Mouse (Mus musculus): ENCODE results near the gene Gm5788.
"Not testable (repeated sequence)": the region's sequence is repeated elsewhere in the genome, so short reads cannot be mapped to it uniquely, and the experiment has no call there.

The Gm5788 gene

DNA sequence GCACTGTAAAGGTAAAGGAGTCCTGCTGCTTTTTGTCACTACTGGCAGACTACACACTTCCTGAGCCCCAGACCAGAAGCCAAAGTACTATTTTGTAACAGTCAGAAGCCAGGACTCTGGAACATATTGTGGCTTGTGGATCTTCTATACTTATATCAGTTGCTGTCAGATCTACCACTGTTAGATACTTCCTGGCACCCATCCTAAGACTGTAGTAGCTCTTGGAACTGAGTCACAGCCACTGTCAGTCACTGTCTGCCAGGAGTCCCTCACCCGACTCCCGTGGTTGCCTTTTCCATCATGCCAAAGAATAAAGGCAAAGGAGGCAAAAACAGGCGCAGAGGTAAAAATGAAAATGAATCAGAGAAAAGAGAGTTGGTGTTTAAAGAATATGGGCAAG is at the start of gene Gm5788:
Gm5788 (plus strand) TSS at position 301 of the 400 bp plus-strand sequence.
- DNase-seq, result not testable (repeated sequence)

DNA sequence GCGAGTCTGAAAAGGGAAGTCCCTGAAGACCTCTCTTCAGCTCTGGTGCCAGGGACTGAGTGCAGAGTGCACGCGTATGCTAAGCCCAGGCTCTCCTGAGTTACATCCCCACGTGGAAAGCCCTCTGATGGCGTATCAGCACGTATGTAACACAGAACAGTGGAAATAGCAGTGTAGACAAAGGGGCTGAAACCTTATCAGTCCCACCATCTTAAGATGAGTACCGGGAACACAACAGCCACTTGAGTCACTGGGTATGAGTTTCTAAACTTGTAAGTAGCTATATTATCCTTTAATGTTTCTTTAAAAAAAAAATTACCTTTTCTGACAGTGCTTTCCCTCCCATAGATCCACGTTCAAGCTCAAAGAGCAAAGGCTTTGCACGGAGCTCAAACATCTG is 45.1 kb upstream of the Gm5788 start:
- no peak for DNase-seq

DNA sequence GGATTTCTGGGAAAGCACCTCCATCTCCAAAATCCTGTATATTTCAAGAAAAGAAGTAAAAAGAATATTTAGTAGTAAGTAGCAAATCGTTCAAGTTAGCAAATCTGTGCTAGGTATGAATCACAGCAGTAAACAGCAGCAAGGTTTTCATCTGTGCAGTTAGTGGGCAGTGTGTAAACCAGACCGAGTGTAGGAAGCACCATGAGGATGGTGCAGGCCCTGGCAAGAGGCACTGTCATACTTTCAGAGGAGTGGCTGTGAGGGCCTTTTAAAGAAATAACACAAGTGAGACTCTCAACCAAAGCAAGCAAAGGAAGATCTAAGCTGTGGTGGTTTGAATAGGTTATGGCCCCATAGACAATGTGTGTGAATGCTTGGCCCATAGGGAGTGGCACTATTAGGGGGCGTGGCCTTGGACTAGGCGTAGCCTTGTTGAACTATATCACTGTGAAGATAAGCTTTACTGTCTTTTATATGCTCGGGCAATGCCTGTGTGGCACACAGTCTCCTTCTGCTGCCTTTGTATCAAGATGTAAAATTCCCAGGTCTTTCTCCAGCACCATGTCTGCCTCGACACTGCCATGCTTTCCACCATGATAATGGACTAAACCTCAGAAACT is 29.7 kb upstream of the Gm5788 start:
- no peak for DNase-seq

DNA sequence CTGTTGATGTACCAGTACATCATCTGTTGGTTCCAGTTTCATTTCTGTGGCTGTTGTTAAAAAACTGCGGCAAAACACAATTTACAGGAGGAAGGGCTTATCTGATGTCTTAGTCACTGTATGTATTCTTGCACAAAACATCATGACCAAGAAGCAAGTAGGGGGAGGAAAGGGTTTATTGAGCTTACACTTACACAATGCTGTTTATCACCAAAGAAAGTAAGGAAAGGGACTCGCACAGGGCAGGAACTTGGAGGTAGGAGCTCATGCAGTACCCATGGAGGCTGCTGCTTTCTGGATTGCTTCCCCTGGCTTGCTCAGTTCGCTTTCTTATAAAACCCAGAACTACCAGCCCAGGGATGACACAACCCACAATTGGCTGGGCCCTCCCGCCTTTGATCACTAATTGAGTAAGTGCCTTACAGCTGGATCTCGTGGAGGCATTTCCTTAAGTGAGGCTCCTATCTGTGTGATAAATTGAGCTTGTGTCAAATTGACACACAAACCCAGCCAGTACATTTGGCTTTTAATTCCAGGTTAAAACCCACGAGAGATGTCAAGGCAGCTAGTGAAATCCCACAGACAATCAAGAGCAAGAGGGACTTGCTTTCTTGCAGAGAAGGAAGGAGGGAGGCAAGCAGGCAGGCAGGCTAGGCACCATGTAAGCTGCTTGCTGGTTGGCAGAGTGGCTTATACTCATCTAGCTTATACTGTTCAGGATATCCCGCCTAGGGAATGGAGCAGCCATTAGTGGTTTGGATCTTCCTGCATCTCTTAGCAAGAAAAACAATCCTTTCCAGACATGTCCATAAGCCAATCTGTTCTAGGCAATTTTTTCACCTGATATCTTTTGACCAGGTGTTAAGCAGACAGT is 24.0 kb upstream of the Gm5788 start:
- DNase-seq, result no peak

DNA sequence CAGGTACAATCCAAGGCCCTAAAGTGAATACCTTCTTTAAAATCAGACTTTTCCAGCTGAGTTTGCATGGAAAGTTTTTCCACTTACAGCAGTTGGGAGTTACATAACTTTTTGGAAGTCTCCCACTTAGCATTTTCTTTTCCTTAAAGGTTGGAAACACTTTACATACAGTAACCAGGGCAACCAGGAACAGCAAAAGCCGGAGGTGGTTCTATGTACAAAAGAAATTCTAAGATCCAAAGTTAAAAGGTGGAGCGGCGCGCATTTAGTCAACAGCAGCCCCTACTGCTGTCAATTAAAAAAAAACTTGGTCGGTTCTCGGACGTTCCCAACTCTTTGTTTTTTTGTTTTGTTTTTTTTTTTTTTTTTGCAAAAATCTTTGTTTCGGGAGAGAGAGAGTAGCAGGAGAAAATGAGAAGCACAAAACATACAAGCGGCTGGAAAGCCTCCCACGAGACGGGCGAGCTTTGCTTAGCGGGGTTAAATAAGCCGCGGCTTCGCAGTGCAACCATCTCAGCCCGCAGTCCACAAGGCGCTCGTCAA is 23.0 kb upstream of the Gm5788 start:
- peak; percentile 64 for DNase-seq

DNA sequence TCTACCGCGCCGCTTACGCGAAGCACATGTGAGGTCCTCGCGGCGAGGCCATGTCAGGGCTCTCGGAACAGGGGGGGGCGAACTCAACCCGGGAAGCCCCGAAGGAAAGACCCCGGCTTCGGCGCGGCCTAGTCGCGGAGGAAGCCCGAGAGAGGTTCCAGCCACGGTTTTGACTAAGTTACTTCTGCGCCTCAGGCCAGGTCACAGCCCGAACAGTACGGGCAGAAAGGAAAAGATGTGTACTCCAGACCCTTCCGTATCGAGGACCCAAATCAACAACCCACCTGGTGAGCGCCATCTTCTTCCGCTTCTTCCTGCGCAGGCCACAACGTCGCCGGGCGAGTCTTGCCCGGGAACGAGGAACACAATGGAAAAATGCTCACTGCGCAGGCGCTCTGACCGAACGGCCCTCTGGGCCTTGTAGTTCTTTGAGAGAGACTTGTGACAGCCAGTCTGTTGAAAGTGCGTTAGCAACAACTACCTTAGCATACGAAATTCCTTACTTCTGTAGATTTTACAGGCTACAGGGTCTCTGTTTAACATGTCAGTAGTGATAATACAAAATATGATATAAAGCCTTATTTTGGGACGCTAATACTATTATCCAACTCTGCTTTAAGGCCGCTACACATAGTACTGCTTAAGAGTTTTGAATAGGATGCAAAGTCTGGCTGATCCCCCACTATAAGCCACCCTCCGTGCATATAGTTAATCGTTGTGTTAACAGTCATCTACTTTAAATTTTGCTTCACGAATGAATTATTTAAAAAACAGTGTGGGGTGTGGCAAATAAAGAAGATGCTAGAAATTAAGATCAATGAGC is 22.3 kb upstream of the Gm5788 start, which contains the start of gene Snw1:
Snw1 (minus strand) TSS at position 311 of the 823 bp plus-strand sequence.
- peak; percentile 97 for DNase-seq

DNA sequence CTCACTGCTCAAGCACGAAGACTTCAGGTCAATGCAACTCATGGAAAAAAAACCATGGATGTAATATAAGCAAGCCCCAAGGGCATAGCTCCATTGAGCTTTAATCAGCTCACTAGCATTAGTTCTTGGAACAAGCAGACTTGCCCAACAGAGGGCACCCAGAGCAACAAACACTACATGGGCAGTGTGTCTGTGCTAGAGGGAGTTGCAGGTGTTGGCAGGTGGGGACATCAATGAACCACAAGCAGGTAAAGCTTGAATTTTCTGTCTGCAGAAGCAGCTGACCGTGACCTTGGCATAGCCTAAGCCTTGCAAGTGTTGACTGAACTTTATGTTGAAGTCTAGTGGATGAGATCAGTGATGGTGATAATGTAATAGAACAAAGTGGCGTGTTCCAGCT is 19.8 kb upstream of the Gm5788 start:
- no peak for DNase-seq

- not testable (repeated sequence) for DNase-seq
These were observed 12.0 kb upstream of the Gm5788 start for GRCm38 (mm10) chr12:87482482-87482881.

- not testable (repeated sequence) for DNase-seq
These were observed 5.8 kb upstream of the Gm5788 start for GRCm38 (mm10) chr12:87488683-87489082.

- not testable (repeated sequence) for DNase-seq
These were observed 19.5 kb downstream of the Gm5788 start, which contains the start of gene Gm8300 for GRCm38 (mm10) chr12:87514016-87514415. Gene Gm8300, plus strand, starts transcription at chr12:87514316.

- peak; percentile 33 for DNase-seq
These were observed 25.1 kb downstream of the Gm5788 start for GRCm38 (mm10) chr12:87519616-87520015.

DNA sequence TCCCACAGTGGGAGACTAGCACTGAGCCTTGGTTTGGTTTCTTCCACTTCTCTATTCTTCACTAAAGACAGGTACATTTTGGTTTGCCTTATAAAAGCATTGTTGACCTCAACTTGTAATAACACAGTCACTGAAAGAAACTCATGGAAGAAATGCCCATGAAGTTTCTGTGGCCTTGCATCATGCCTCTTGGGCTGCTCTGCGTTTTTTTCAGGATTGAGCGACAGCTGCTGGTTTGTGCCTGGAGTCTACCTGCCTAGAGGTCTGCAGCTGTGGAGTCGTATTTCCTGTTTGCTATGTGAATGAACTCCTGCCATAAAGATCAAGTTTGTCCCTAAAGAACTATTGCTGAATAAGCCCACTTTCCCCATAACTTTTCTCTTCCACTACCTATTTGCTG is 49.4 kb downstream of the Gm5788 start:
- DNase-seq, result no peak

All from kidney, adult 9 months (tissue).